Comparison of ENCODE assay signal across 6 mouse cellular contexts in genomic region chr9:57304716-57305115, GRCm38 (mm10). TPM values are rescaled to one million over a fixed set of nuclear protein-coding genes. Genes with fewer than 3 reads are reported as not detected.
DNase-seq lines count a peak whose midpoint lies in the region; ATAC-seq lines count a peak whose summit lies in the region.
"Not testable (repeated sequence)": the region's sequence is repeated elsewhere in the genome, so short reads cannot be mapped to it uniquely, and the experiment has no call there.

No protein-coding gene starts in this region.

- DNase-seq in adrenal gland, adult (ENCODE audit: inconsistent age in 2 of 2, low spot score in 1 of 2) = peak; percentile 53 to 86
- DNase-seq in adrenal gland, adult 2 months = peak; percentile 63
- DNase-seq in adrenal gland, adult 8-10 months = peak; percentile 45
- DNase-seq in liver, embryonic 13.5 days = not testable (repeated sequence)

- H3K27ac ChIP-seq in liver, embryonic 12.5 days = peak overlapping the region; percentile 55; the same call in 1 of the 2 replicates
- peak overlapping the region; percentile 95 for H3K27ac ChIP-seq in liver, embryonic 13.5 days
- H3K27ac ChIP-seq in liver, embryonic 15.5 days (replicated peaks) = peak overlapping the region; percentile 97

- not testable (repeated sequence) for H3K4me3 ChIP-seq in liver, embryonic 12.5 days; liver, embryonic 13.5 days (replicated peaks); liver, embryonic 15.5 days (replicated peaks)

- H3K9ac ChIP-seq in liver, embryonic 12.5 days; liver, embryonic 13.5 days; liver, embryonic 15.5 days: not testable (repeated sequence)

- 91% methylated on average over 4 of the region's 4 CpGs for WGBS in liver, embryonic 12.5 days (ENCODE audit: insufficient replicate concordance)
- 88% methylated on average over 4 of the region's 4 CpGs for WGBS in liver, embryonic 13.5 days (ENCODE audit: insufficient replicate concordance)
- WGBS in liver, embryonic 15.5 days (ENCODE audit: insufficient replicate concordance) = 88% methylated on average over 4 of the region's 4 CpGs

- not testable (repeated sequence) for H3K4me2 ChIP-seq in liver, embryonic 12.5 days
- peak overlapping the region; percentile 17; the same call in 1 of the 2 replicates for H3K4me2 ChIP-seq in liver, embryonic 13.5 days
- peak overlapping the region; percentile 25 for H3K4me2 ChIP-seq in liver, embryonic 15.5 days

- ATAC-seq in liver, embryonic 12.5 days; liver, embryonic 13.5 days (ENCODE audit: low read depth); liver, embryonic 15.5 days (ENCODE audit: insufficient read depth): not testable (repeated sequence)

- not testable (repeated sequence) for H3K27me3 ChIP-seq in liver, embryonic 12.5 days (replicated peaks); liver, embryonic 13.5 days; liver, embryonic 15.5 days

- not testable (repeated sequence) for H3K9me3 ChIP-seq in liver, embryonic 12.5 days (replicated peaks); liver, embryonic 13.5 days (replicated peaks); liver, embryonic 15.5 days (replicated peaks)

- not testable (repeated sequence) for H3K36me3 ChIP-seq in liver, embryonic 12.5 days; liver, embryonic 13.5 days; liver, embryonic 15.5 days (replicated peaks)

- H3K4me1 ChIP-seq in liver, embryonic 12.5 days = peaks cover 54% of the 10 kb centered on the region
- peaks cover 63% of the 10 kb centered on the region for H3K4me1 ChIP-seq in liver, embryonic 13.5 days (replicated peaks)
- H3K4me1 ChIP-seq in liver, embryonic 15.5 days (replicated peaks) = peaks cover 60% of the 10 kb centered on the region

RNA-seq across cellular contexts. Expression of gene 1700017B05Rik, which starts 42.3 kb away (rescaled TPM):
- 10 to 100 TPM; 40.5 to 53.8 TPM for total RNA-seq in adrenal gland, adult 2 months (2021)
- polyA plus RNA-seq in adrenal gland, adult 2 months (2012; rRNA removed) = 33.0 and 42.8 TPM in 2 replicates
- total RNA-seq in adrenal gland, adult 8-10 months (2022) = 10 to 100 TPM; 41.3 to 76.8 (median 50.9) TPM
- 22.2 and 23.4 TPM in 2 replicates for polyA plus RNA-seq in liver, embryonic 12.5 days (2016; fragmentation: Nextera tagmentation; extraction: Ambion mirVana)
- polyA plus RNA-seq in liver, embryonic 13.5 days (2015; fragmentation: Nextera tagmentation; extraction: Ambion mirVana) = 14.6 and 14.9 TPM in 2 replicates
- 15.4 and 17.0 TPM in 2 replicates for polyA plus RNA-seq in liver, embryonic 15.5 days (2015; fragmentation: Nextera tagmentation; extraction: Ambion mirVana)
